Mouse (Mus musculus): Measurements from ENCODE around the gene Svip.

Svip gene

GRCm38 (mm10) chr7:52005511-52006295 is at the start of gene Svip:
Gene Svip (minus strand): TSS chr7:52006018.
- DNase-seq = peak; percentile 97 to 98

GRCm38 (mm10) chr7:52037600-52038582 is 32.1 kb upstream of the Svip start:
- peak; percentile 15 to 58 for DNase-seq

- DNase-seq = no peak
These were observed 18.3 kb upstream of the Svip start for GRCm38 (mm10) chr7:52024050-52024626.

GRCm38 (mm10) chr7:52022039-52022438 is 16.2 kb upstream of the Svip start:
- no peak for DNase-seq

- no peak for DNase-seq
These were observed 9.8 kb upstream of the Svip start, which contains the start of gene 1700015G11Rik for GRCm38 (mm10) chr7:52015628-52016027. Gene 1700015G11Rik (minus strand): TSS chr7:52015728.

GRCm38 (mm10) chr7:52015180-52015579 is 9.4 kb upstream of the Svip start:
- no peak for DNase-seq

GRCm38 (mm10) chr7:52013457-52013856 is 7.6 kb upstream of the Svip start:
- no peak for DNase-seq

- no peak for DNase-seq
These were observed 1.3 kb upstream of the Svip start for GRCm38 (mm10) chr7:52007138-52007537.

- no peak for DNase-seq
These were observed 445 bp upstream of the Svip start for GRCm38 (mm10) chr7:52006296-52006630.

- no peak for DNase-seq
These were observed 14.8 kb downstream of the Svip start for GRCm38 (mm10) chr7:51991020-51991419.

GRCm38 (mm10) chr7:51986909-51987308 is 18.9 kb downstream of the Svip start:
- no peak for DNase-seq

- no peak for DNase-seq
These were observed 20.1 kb downstream of the Svip start for GRCm38 (mm10) chr7:51985763-51986162.

GRCm38 (mm10) chr7:51982303-51982702 is 23.5 kb downstream of the Svip start:
- no peak for DNase-seq

- peak in 1 of 2 experiments; percentile 22 for DNase-seq
These were observed 26.5 kb downstream of the Svip start for GRCm38 (mm10) chr7:51979271-51979670.

- DNase-seq = no peak
These were observed 30.6 kb downstream of the Svip start for GRCm38 (mm10) chr7:51975181-51975580.

GRCm38 (mm10) chr7:51973526-51973925 is 32.3 kb downstream of the Svip start:
- DNase-seq = no peak

GRCm38 (mm10) chr7:51973091-51973490 is 32.7 kb downstream of the Svip start:
- DNase-seq = no peak

- peak; percentile 29 to 55 for DNase-seq
These were observed 33.5 kb downstream of the Svip start for GRCm38 (mm10) chr7:51972252-51972855.

- DNase-seq = no peak
These were observed 36.4 kb downstream of the Svip start for GRCm38 (mm10) chr7:51969379-51969778.

- no peak for DNase-seq
These were observed 38.2 kb downstream of the Svip start for GRCm38 (mm10) chr7:51967581-51967980.

- no peak for DNase-seq
These were observed 41.1 kb downstream of the Svip start for GRCm38 (mm10) chr7:51964681-51965080.

- DNase-seq = no peak
These were observed 43.4 kb downstream of the Svip start for GRCm38 (mm10) chr7:51962219-51962952.
